Mouse (Mus musculus) heart, adult 2 months (tissue): ENCODE data around the gene Igfbp4.

Experiments
- CTCF ChIP-seq: fragments of 200-600 bp; IDR thresholded peaks from 2 replicates; pipeline ENCODE4 v1.8.1; 2022; ENCODE audit warnings: antibody characterized with exemption, mild to moderate bottlenecking, moderate library complexity
- EP300 ChIP-seq: fragments of 200-500 bp; IDR thresholded peaks from 2 replicates; pipeline ENCODE4 v1.6.1; 2011; ENCODE audit warnings: low read depth, low read length, control low read depth; ENCODE audit not compliant: insufficient read depth
- POLR2A ChIP-seq: fragments of 200-500 bp; IDR thresholded peaks from 2 replicates; pipeline ENCODE4 v1.6.1; 2011; ENCODE audit warnings: mild to moderate bottlenecking, low read depth, low read length, control low read depth; ENCODE audit not compliant: insufficient read depth

DNA sequence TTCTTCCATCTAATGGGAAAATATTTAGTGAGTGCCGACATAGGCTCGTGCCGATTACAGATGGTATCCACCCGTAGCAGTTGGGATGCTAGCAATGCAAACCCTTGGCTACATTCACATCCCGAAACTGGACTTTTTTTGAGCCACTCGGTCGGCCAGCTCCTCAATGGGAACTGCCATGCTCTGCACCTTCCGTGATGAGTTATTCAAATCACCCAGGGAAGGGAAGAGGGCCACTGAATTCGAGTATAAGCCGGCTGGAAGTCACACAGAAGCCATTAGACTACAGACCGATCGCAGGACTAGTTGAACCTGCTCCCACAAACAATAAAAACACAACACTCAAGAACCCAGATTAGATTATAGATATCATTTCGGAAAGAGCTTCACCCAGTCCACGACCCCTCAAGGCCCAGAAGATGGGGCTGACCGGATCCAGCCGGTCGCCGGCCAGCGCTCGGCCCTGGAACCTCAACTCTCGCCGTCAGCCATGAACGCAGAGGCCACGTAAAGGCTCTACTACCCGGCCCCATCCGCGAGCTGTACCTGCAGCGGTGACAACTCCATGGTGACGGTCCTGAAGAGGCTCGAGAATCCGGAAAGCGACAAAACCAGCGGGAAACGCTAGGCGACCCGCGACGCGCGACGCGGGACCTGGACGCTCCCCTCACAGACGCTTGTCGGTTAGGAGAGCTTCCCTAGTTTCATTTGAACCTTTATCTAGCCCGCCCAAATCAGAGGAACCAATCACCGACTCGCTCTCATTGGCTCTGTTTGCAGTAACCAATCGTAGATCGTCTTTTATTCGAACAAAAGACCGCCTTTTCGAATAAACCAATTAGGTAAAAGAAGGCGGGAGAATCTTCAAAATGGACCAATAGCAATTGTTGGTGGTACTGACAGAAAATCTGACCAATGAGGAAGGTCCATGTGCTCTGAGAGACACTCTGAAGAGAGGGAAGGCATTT is 17.3 kb upstream of the Igfbp4 start, which contains the start of gene Top2a:
- TF ChIP-seq POLR2A, result peak; percentile 40
- no peak for TF ChIP-seq EP300
- TF ChIP-seq CTCF, result no peak
